Mouse (Mus musculus) forebrain, postnatal 0 days (tissue): ENCODE measurements around the gene Celsr1. TPM values are rescaled to one million over a fixed set of nuclear protein-coding genes. Genes with fewer than 3 reads are reported as not detected.

Experiments
- ATAC-seq: fragments of 200-750 bp; cut with Nextera tagmentation; 2 replicates; pipeline ENCODE4 v1.8.0; 2017; ENCODE audit warnings: mild to moderate bottlenecking, moderate library complexity
- DNase-seq: peaks from one replicate; pipeline ENCODE4 v3.0.0-alpha.2; 2015
- H3K27ac ChIP-seq: fragments of 300-500 bp; sonication (generic); 2 replicates; pipeline ENCODE4 v1.5.1; 2014; ENCODE audit warnings: low read depth, mild to moderate bottlenecking, antibody characterized with exemption, low read length, moderate library complexity, mixed read lengths
- H3K27me3 ChIP-seq: fragments of 300-500 bp; sonication (generic); 2 replicates; pipeline ENCODE4 v1.6.1; 2014; ENCODE audit warnings: mild to moderate bottlenecking, low read length, mixed read lengths; ENCODE audit not compliant: insufficient read depth
- H3K36me3 ChIP-seq: fragments of 300-500 bp; sonication (generic); 2 replicates; pipeline ENCODE4 v1.6.1; 2014; ENCODE audit warnings: mild to moderate bottlenecking, moderate library complexity; ENCODE audit not compliant: insufficient read depth
- H3K4me1 ChIP-seq: fragments of 300-500 bp; sonication (generic); 2 replicates; pipeline ENCODE4 v1.6.1; 2014; ENCODE audit warnings: antibody characterized with exemption; ENCODE audit not compliant: insufficient read depth
- H3K4me2 ChIP-seq: fragments of 300-500 bp; sonication (generic); 2 replicates; pipeline ENCODE4 v1.6.1; 2014; ENCODE audit warnings: low read depth, mild to moderate bottlenecking, moderate library complexity
- H3K4me3 ChIP-seq: fragments of 300-500 bp; sonication (generic); 2 replicates; pipeline ENCODE4 v1.5.1; 2014; ENCODE audit warnings: low read depth, low read length, mixed read lengths
- H3K9ac ChIP-seq: fragments of 300-500 bp; sonication (generic); 2 replicates; pipeline ENCODE4 v1.6.1; 2014; ENCODE audit warnings: mild to moderate bottlenecking
- H3K9me3 ChIP-seq: fragments of 300-500 bp; sonication (generic); 2 replicates; pipeline ENCODE4 v1.6.1; 2016; ENCODE audit warnings: low read length
- CTCF ChIP-seq: sonication (generic); IDR thresholded peaks from 2 replicates; pipeline ENCODE4 v1.5.1; 2016; ENCODE audit warnings: antibody characterized with exemption, control low read depth, low read depth
- WGBS: fragments of 180-500 bp; shearing (Covaris S2); extraction: QIAGEN DNeasy Blood & Tissue Kit; methylation state at CpG from one replicate; pipeline ENCODE4 v1.1.7; 2014; 5-methylcytosine and 5-hydroxymethylcytosine counted together
- polyA plus RNA-seq: library from polyadenylated mRNA; unstranded; fragments of >200 nt; fragmentation: Nextera tagmentation; extraction: Ambion mirVana; gene quantifications from 2 replicates; pipeline ENCODE4 v1.2.1, GENCODE M21; 2015
- total RNA-seq: library from RNA; depleted of rRNA; stranded (reverse); fragments of >200 nt; gene quantifications from 2 replicates; pipeline ENCODE4 v1.2.3, GENCODE M21; 2014

Celsr1 gene
- total and polyA plus RNA-seq, 2 experiments from 2014 or later = 0.97 to 13.0 TPM

DNA sequence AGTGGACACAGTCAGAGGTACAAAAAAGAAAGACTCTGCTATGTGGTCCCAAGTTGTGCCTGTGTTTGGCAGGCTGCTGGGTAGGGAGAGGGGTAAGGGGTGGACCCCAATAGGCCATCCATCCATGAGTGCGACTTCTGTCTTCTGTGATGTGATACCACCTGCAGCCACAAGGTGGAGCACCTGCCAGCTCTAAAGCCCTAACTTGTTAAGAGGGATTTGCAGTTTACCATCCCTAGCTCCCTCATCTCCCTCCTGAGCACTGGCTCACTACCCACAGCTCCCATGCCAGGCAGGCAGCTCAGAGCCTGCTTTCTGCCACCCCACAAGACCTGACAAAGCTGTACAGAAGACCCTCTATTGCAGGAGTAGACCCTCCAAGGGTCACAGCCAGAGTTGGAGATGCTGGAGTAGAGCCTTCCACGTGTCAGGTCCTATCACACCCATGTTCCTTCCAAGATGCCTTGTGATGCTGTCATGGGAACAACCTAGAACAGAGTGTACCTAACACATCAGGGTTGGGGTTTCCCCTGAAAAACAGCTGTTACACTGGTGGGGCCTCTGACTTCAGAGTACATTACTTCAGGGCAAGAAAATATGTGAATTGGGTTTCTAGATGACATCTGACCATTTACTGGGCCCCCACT, 20.4 kb upstream of the Celsr1 start:
- Histone ChIP-seq H3K9ac (no peak overlapping the region), H3K4me1 (peaks cover 5% of the 10 kb centered on the region; the same call in 1 of the 2 replicates), H3K27me3 (no peaks in the 10 kb centered on the region), H3K36me3 (no peaks in the 10 kb centered on the region), H3K9me3 (no peaks in the 10 kb centered on the region), H3K27ac (no peak overlapping the region), H3K4me3 (no peak overlapping the region), H3K4me2 (no peak overlapping the region)
- ATAC-seq (peak; percentile 54), DNase-seq (peak; percentile 91)
- peak; percentile 97 for TF ChIP-seq CTCF
- WGBS = 43% methylated on average over 2 of the region's 2 CpGs

DNA sequence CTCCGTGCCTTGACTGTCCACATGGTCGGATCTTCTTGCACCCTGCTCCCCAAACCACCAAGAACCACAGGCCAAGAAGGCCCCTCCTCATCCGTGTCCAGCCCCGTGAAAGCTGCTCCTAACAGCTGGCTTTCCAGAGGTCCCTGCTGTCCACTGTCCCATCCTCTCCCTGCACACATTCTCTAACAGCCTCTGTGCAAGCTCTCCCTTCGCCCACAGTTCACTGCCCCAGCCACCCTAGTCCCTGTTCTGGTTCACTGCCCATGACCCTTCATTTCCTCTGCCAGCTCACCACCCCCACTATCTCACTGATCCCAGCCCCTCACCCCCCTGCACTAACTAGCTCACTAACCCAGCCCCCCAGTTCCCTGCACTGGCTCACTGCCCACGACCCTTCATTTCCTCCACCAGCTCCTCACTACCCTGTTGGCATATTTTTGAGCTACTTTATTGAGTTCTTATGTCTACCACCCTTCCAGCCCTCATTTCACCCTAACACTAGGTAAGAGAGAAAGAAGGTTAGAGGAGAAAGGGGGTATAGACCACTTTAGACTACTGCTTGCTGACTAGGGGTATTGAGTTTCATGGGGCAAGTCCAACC, 18.4 kb upstream of the Celsr1 start:
- DNase-seq = no peak
- H3K4me3 ChIP-seq = no peak overlapping the region
- H3K27ac ChIP-seq = no peak overlapping the region
- H3K4me2 ChIP-seq = no peak overlapping the region
- H3K9me3 ChIP-seq = no peaks in the 10 kb centered on the region
- no peak for TF ChIP-seq CTCF
- no peaks in the 10 kb centered on the region for H3K27me3 ChIP-seq
- 75% methylated on average over 6 of the region's 6 CpGs for WGBS
- no peaks in the 10 kb centered on the region for H3K4me1 ChIP-seq
- no peaks in the 10 kb centered on the region for H3K36me3 ChIP-seq
- no peak overlapping the region for H3K9ac ChIP-seq
- no peak for ATAC-seq

DNA sequence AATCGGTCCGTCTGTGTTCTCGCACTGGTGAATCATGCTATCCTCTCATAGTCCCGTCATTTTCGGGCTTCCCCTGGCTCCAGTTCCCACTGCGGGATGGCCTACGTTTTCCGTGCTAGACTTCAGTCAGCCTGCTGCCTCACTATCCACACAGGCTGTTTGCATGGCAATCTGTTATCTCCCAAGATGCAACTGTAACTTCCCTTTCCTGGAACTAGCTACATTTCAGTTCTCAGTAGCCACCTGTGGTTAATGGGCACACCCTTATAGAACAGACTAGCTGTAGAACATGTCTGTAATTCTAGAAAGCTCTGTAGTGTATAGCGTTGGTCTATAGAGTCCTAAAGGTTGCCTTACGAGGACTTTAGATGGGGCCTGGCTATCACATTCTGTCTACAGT, 17.6 kb upstream of the Celsr1 start:
- TF ChIP-seq CTCF = no peak
- WGBS = 70% methylated on average over 10 of the region's 10 CpGs
- H3K9ac ChIP-seq = no peak overlapping the region
- no peaks in the 10 kb centered on the region for H3K9me3 ChIP-seq
- no peaks in the 10 kb centered on the region for H3K36me3 ChIP-seq
- H3K4me2 ChIP-seq = no peak overlapping the region
- H3K27me3 ChIP-seq = no peaks in the 10 kb centered on the region
- no peaks in the 10 kb centered on the region for H3K4me1 ChIP-seq
- H3K27ac ChIP-seq = no peak overlapping the region
- peak; percentile 55 for DNase-seq
- no peak; the same call in 1 of the 2 replicates for ATAC-seq
- no peak overlapping the region for H3K4me3 ChIP-seq

DNA sequence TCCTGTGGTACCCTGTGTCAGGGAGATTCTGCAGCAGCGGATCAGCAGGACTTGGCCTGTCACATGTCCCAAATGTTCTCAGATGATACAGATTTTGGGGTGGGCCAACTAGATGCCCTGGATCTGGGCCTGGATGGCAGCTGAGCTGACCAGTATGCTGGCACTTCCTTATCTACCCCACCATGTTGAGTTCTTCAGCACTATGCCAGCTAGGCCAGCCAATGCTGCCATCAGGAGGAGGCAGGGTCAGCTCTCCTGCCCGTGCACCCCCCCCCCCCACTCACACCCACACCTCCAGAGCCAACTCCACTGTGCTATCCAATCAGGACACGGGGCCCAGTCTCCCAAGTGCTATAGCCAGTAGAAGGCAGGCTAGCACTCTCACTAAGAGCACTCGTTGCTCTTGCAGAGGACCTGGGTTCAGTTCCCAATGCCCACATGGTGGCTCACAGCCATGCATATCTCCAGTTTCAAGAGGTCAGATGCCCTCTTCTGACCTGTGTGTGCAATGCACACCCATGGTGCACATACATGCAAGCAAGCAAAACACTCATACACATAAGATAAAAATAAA, 16.7 kb upstream of the Celsr1 start:
- Histone ChIP-seq H3K27ac (no peak overlapping the region), H3K9me3 (no peaks in the 10 kb centered on the region), H3K4me3 (no peak overlapping the region), H3K36me3 (no peaks in the 10 kb centered on the region), H3K9ac (no peak overlapping the region), H3K27me3 (no peaks in the 10 kb centered on the region), H3K4me1 (no peaks in the 10 kb centered on the region), H3K4me2 (no peak overlapping the region)
- ATAC-seq (no peak), DNase-seq (no peak)
- TF ChIP-seq CTCF = no peak
- 81% methylated on average over 4 of the region's 4 CpGs for WGBS

DNA sequence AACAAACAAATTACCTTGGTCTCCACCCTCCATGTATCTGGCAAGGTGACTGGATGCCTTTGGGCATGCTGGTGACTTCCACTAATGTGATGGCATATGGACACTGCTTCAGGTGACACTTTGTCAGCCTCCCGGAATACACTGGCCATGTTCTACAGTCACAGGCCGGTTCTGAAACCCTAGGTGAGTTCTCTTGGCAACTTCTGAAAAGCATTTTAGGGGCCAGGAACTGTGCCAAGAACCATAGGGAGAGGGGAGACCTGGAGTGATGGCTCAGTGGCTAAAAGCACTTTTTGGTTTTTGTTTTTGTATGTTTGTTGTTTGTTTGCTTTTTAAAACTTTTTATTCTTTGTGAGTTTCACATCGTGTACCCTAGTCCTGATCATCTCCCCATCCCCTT, 15.9 kb upstream of the Celsr1 start:
- Histone ChIP-seq H3K4me2 (no peak overlapping the region), H3K27me3 (no peaks in the 10 kb centered on the region), H3K9me3 (no peaks in the 10 kb centered on the region), H3K9ac (no peak overlapping the region), H3K4me1 (no peaks in the 10 kb centered on the region), H3K4me3 (no peak overlapping the region), H3K27ac (no peak overlapping the region), H3K36me3 (no peaks in the 10 kb centered on the region)
- DNase-seq (no peak), ATAC-seq (no peak)
- TF ChIP-seq CTCF = no peak
- 74% methylated on average over 3 of the region's 3 CpGs for WGBS

DNA sequence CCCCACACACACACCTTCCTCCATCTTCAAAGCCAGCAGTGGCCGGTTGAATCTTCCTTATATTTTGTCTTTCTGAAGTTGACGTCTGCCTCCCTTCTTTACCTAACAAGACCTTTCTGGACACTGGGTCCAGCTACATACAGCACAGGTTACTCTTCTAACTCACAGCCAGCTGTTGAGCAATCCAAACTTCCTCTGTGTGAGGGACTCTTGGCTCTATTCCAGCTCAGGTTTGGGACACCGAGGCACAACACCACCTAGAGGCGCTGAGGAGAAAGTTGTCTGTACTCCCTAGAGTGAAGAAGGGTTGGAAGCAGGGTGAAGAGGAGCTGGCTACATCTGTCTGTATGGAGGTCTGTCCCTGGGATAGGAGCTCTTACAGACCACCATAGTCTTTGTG, 8.8 kb upstream of the Celsr1 start:
- H3K4me3 ChIP-seq = no peak overlapping the region
- H3K4me2 ChIP-seq = no peak overlapping the region
- H3K27me3 ChIP-seq = no peaks in the 10 kb centered on the region; the same call in 1 of the 2 replicates
- DNase-seq (no peak), ATAC-seq (no peak)
- H3K27ac ChIP-seq = no peak overlapping the region
- no peaks in the 10 kb centered on the region for H3K4me1 ChIP-seq
- TF ChIP-seq CTCF = peak; percentile 23
- no peak overlapping the region for H3K9ac ChIP-seq
- H3K36me3 ChIP-seq = no peaks in the 10 kb centered on the region
- WGBS = 44% methylated on average over 4 of the region's 4 CpGs
- H3K9me3 ChIP-seq = no peaks in the 10 kb centered on the region

DNA sequence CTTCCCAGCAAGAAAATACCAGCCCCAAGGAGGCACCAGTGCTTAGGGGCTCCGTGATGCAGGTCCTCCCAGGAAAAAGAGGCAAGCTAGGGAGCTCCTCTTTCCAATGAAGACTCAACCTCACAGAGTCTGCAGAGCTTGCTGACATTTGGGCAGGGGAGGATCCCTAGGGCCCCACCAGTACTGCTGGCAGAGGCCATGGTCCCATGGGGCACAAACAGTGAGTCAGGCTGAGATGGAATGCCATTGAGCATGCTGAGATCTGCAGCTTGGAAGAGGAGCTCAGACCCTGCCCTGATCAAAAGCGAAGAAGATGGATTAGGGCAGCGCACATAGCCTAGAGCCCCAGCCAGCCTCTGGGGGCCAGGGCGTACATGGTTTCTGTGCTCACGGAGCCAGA, 7.8 kb upstream of the Celsr1 start:
- ATAC-seq (no peak), DNase-seq (no peak)
- H3K36me3 ChIP-seq = no peaks in the 10 kb centered on the region
- H3K9ac ChIP-seq = no peak overlapping the region
- no peak overlapping the region for H3K4me2 ChIP-seq
- no peaks in the 10 kb centered on the region; the same call in 1 of the 2 replicates for H3K27me3 ChIP-seq
- H3K9me3 ChIP-seq = no peaks in the 10 kb centered on the region
- 87% methylated on average over 5 of the region's 5 CpGs for WGBS
- no peak for TF ChIP-seq CTCF
- H3K4me3 ChIP-seq = no peak overlapping the region
- no peak overlapping the region for H3K27ac ChIP-seq
- no peaks in the 10 kb centered on the region for H3K4me1 ChIP-seq
